Mouse (Mus musculus): ENCODE data around the gene Tldc2. TPM values are rescaled to one million over a fixed set of nuclear protein-coding genes. Genes with fewer than 3 reads are reported as not detected.

The Tldc2 gene
- polyA plus RNA-seq, 1 experiment from 2014 or later, result not detected

DNA sequence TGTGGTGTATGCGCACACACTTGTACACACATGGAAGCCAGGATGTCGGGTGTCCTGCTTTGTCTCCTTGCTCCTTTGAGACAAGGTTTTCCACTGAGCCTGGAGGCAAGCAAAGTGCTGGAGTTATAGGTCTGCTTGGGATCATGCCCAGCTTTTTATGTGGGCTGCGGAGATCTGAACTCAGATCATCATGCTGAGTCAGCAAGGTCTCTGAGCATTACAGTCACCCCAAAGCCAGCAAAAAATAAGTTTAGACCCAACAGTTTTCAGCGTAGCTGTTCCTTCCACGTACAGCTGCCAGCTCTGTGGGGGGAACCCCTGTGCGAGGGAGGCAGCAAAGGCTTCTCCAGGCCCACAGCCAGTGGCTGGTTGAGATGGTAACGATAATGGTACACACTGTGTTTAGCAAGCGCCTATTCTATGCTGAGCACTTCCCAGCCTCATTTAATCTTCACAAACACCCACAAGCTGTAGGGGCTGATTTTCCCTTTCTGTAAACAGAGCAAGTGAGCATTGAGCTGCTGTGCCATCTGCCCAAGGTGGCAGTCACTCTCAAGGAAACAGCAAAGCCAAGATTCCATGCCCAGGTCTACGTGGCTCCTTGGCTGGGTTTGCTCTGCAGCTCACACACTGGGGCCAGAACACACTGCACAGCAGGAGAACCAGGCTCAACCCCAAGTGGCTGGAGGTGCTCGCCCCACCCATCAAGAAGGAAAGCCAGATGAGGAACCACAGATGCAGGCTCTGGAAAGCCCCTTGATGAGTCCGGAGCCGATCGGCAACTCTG is 38.3 kb upstream of the Tldc2 start:
- Histone ChIP-seq H3K4me3 (ENCODE audit: low read depth, low read length) (no peak overlapping the region), H3K27ac (ENCODE audit: low read depth, low read length) (no peak overlapping the region), H3K27me3 (replicated peaks; ENCODE audit: control insufficient read depth, insufficient read depth, low read length) (no peaks in the 10 kb centered on the region), H3K4me2 (no peak overlapping the region), H3K9ac (ENCODE audit: low read depth, low read length) (no peak overlapping the region), H3K9me3 (ENCODE audit: control insufficient read depth, low read length) (no peaks in the 10 kb centered on the region), H3K4me1 (replicated peaks; ENCODE audit: control insufficient read depth, insufficient read depth, low read length) (no peaks in the 10 kb centered on the region), H3K36me3 (ENCODE audit: control insufficient read depth, insufficient read depth, low read length) (peaks cover 25% of the 10 kb centered on the region)
- ATAC-seq (replicated peaks; ENCODE audit: low FRiP score) (no peak), DNase-seq (ENCODE audit: low spot score) (no peak)
- 86% methylated on average over 13 of the region's 13 CpGs for WGBS

DNA sequence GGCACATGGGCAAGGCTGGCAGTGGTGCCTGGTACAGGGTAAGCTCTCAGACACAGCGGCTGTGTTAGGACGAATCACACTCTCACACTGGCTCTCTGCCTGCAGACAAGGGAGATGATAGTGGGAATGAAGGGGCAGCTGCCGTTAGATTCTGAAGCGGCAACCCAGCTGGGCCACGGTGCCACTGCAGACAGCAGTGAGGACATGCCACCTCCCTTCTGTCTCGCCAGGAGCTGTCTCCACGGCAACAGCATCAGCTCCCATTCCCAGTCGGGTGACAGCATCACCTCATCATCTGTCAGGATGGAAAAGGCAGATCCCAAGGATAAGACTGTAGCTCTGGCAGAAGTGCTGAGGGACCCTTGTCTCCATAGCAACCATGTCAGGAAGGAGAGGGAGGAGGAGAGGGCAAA is 37.0 kb upstream of the Tldc2 start:
- Histone ChIP-seq H3K4me1 (replicated peaks; ENCODE audit: control insufficient read depth, insufficient read depth, low read length) (no peaks in the 10 kb centered on the region), H3K4me3 (ENCODE audit: low read depth, low read length) (no peak overlapping the region), H3K27me3 (replicated peaks; ENCODE audit: control insufficient read depth, insufficient read depth, low read length) (no peaks in the 10 kb centered on the region), H3K36me3 (ENCODE audit: control insufficient read depth, insufficient read depth, low read length) (peaks cover 19% of the 10 kb centered on the region), H3K9ac (ENCODE audit: low read depth, low read length) (no peak overlapping the region), H3K4me2 (no peak overlapping the region), H3K9me3 (ENCODE audit: control insufficient read depth, low read length) (no peaks in the 10 kb centered on the region), H3K27ac (ENCODE audit: low read depth, low read length) (no peak overlapping the region)
- DNase-seq (ENCODE audit: low spot score), result no peak
- 79% methylated on average over 8 of the region's 8 CpGs for WGBS
- ATAC-seq (replicated peaks; ENCODE audit: low FRiP score), result no peak

DNA sequence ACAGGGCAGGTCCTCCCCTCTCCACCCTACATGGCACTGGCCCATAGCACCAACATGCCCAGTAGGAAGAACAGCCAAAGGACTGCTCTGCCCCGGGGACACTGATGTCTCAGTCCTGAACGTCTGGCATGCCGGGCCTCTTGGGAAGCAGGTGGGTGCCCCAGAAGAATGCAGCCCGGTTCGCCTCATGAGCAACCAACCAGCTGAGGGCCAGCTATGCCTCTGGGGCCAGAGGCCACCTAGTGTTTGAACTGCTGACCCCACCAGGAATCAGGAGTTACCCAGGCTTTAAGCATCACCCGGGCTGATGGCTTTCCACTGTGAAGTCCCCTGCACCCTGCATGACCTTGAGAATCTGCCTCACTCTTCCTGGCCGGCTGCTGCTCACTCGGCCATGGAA is 34.4 kb upstream of the Tldc2 start:
- Histone ChIP-seq H3K36me3 (ENCODE audit: control insufficient read depth, insufficient read depth, low read length) (peaks cover 6% of the 10 kb centered on the region; the same call in 1 of the 2 replicates), H3K9ac (ENCODE audit: low read depth, low read length) (no peak overlapping the region), H3K27ac (ENCODE audit: low read depth, low read length) (no peak overlapping the region), H3K9me3 (ENCODE audit: control insufficient read depth, low read length) (no peaks in the 10 kb centered on the region), H3K4me2 (no peak overlapping the region), H3K4me3 (ENCODE audit: low read depth, low read length) (no peak overlapping the region), H3K27me3 (replicated peaks; ENCODE audit: control insufficient read depth, insufficient read depth, low read length) (no peaks in the 10 kb centered on the region), H3K4me1 (replicated peaks; ENCODE audit: control insufficient read depth, insufficient read depth, low read length) (no peaks in the 10 kb centered on the region)
- no peak for DNase-seq (ENCODE audit: low spot score)
- 81% methylated on average over 8 of the region's 8 CpGs for WGBS
- ATAC-seq (replicated peaks; ENCODE audit: low FRiP score), result no peak

DNA sequence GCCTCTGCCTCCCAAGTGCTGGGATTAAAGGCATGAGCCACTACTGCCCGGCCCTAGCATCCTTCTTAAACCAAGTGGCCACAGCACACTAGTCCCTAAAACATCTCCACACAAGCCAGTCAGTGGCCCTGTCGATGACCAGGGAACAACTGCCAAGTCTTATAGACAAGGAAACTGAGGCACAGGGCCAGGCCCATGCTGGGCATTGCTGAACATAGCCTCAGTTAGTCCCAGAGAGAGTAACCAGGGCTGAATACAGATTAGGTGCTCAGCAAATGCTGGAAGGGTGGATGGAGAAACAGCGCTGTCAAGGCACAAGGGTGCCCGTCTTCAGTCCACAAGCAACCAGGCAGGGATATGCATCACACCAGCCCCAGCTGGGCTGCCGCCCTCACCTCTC is 33.7 kb upstream of the Tldc2 start:
- ATAC-seq (replicated peaks; ENCODE audit: low FRiP score) (no peak), DNase-seq (ENCODE audit: low spot score) (no peak)
- 93% methylated on average over 5 of the region's 5 CpGs for WGBS
- H3K27me3 ChIP-seq (replicated peaks; ENCODE audit: control insufficient read depth, insufficient read depth, low read length), result no peaks in the 10 kb centered on the region
- no peaks in the 10 kb centered on the region for H3K4me1 ChIP-seq (replicated peaks; ENCODE audit: control insufficient read depth, insufficient read depth, low read length)
- no peak overlapping the region for H3K4me3 ChIP-seq (ENCODE audit: low read depth, low read length)
- no peak overlapping the region for H3K9ac ChIP-seq (ENCODE audit: low read depth, low read length)
- H3K36me3 ChIP-seq (ENCODE audit: control insufficient read depth, insufficient read depth, low read length), result peaks cover 6% of the 10 kb centered on the region; the same call in 1 of the 2 replicates
- H3K27ac ChIP-seq (ENCODE audit: low read depth, low read length), result no peak overlapping the region
- H3K4me2 ChIP-seq, result no peak overlapping the region
- no peaks in the 10 kb centered on the region for H3K9me3 ChIP-seq (ENCODE audit: control insufficient read depth, low read length)

DNA sequence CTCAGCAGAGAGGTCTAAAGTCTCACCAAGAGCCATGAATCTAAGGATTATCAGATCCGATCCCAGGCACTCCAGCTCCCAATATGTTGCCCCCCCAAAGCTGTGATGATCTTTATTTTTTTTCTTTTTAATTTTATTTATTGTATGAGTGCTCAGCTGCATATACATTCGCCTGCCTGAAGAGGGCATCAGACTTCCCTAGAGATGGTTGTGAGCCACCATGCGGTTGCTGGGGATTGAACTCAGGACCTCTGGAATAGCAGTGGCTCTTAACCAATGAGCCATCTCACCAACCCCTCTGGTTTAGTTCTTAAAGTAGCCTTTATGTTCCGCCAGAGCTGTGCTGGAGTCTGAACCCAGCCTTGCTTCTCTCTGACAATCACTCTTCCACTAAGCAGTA is 33.1 kb upstream of the Tldc2 start:
- H3K27ac ChIP-seq (ENCODE audit: low read depth, low read length), result no peak overlapping the region
- DNase-seq (ENCODE audit: low spot score), result no peak
- H3K9ac ChIP-seq (ENCODE audit: low read depth, low read length), result no peak overlapping the region
- no peak for ATAC-seq (replicated peaks; ENCODE audit: low FRiP score)
- H3K4me1 ChIP-seq (replicated peaks; ENCODE audit: control insufficient read depth, insufficient read depth, low read length), result peaks cover 5% of the 10 kb centered on the region; the same call in 1 of the 2 replicates
- peaks cover 6% of the 10 kb centered on the region; the same call in 1 of the 2 replicates for H3K36me3 ChIP-seq (ENCODE audit: control insufficient read depth, insufficient read depth, low read length)
- 69% methylated on average over 4 of the region's 4 CpGs for WGBS
- no peak overlapping the region for H3K4me2 ChIP-seq
- no peaks in the 10 kb centered on the region for H3K9me3 ChIP-seq (ENCODE audit: control insufficient read depth, low read length)
- no peaks in the 10 kb centered on the region for H3K27me3 ChIP-seq (replicated peaks; ENCODE audit: control insufficient read depth, insufficient read depth, low read length)
- no peak overlapping the region for H3K4me3 ChIP-seq (ENCODE audit: low read depth, low read length)

DNA sequence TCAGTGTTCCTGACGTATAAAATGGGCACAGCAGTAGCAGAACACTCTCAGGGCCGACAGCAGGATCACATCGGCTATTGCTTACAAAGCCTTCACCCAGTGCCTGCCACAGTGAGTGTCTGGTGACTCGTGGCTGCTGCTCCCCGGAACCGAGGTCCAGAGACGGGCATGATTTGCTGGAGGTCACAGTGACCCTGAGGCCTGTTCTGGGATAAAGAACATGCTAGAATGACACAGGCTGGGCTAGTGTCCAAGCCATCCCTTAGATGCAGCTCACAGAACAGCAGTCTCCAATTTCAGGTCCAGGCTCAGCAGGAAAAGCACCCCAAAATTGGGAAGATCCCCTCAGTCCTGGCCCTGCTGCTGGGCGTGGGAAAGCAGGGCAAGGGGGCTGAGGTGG is 32.6 kb upstream of the Tldc2 start:
- WGBS, result 85% methylated on average over 8 of the region's 8 CpGs
- Histone ChIP-seq H3K36me3 (ENCODE audit: control insufficient read depth, insufficient read depth, low read length) (peaks cover 8% of the 10 kb centered on the region; the same call in 1 of the 2 replicates), H3K27me3 (replicated peaks; ENCODE audit: control insufficient read depth, insufficient read depth, low read length) (no peaks in the 10 kb centered on the region), H3K4me2 (no peak overlapping the region), H3K9ac (ENCODE audit: low read depth, low read length) (no peak overlapping the region), H3K4me1 (replicated peaks; ENCODE audit: control insufficient read depth, insufficient read depth, low read length) (peaks cover 10% of the 10 kb centered on the region), H3K9me3 (ENCODE audit: control insufficient read depth, low read length) (no peaks in the 10 kb centered on the region), H3K4me3 (ENCODE audit: low read depth, low read length) (no peak overlapping the region), H3K27ac (ENCODE audit: low read depth, low read length) (no peak overlapping the region)
- no peak for DNase-seq (ENCODE audit: low spot score)
- no peak for ATAC-seq (replicated peaks; ENCODE audit: low FRiP score)

DNA sequence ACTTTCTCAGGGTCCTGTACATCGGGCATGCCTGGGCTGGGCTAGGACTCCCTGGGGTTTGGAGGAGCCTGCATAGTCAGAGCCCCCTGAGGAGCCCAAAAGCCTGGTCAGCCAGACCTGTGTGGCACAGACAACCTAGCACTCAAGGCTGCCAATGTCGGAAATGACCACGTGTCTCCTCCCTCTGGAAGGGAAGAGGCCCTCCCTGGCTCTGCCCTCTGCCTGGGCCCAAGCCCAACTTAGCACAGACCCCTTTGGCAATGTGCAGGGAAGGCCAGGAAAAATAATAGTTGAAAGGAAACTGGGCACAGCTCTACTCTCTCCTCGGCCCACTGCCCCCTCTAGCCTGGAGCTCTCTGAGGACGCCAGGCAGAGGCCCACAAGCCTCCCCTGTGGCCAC is 32.0 kb upstream of the Tldc2 start:
- Histone ChIP-seq H3K9me3 (ENCODE audit: control insufficient read depth, low read length) (no peaks in the 10 kb centered on the region), H3K4me2 (no peak overlapping the region), H3K27me3 (replicated peaks; ENCODE audit: control insufficient read depth, insufficient read depth, low read length) (no peaks in the 10 kb centered on the region), H3K4me1 (replicated peaks; ENCODE audit: control insufficient read depth, insufficient read depth, low read length) (peaks cover 11% of the 10 kb centered on the region), H3K27ac (ENCODE audit: low read depth, low read length) (peak overlapping the region; percentile 11; the same call in 1 of the 2 replicates), H3K4me3 (ENCODE audit: low read depth, low read length) (no peak overlapping the region), H3K9ac (ENCODE audit: low read depth, low read length) (no peak overlapping the region), H3K36me3 (ENCODE audit: control insufficient read depth, insufficient read depth, low read length) (peaks cover 12% of the 10 kb centered on the region; the same call in 1 of the 2 replicates)
- ATAC-seq (replicated peaks; ENCODE audit: low FRiP score) (no peak), DNase-seq (ENCODE audit: low spot score) (no peak)
- WGBS, result 70% methylated on average over 5 of the region's 5 CpGs

- H3K4me1 ChIP-seq (replicated peaks; ENCODE audit: control insufficient read depth, insufficient read depth, low read length), result peaks cover 11% of the 10 kb centered on the region
These were observed 31.1 kb upstream of the Tldc2 start for GRCm38 (mm10) chr2:157055721-157056120.

GRCm38 (mm10) chr2:157057186-157057585 is 29.7 kb upstream of the Tldc2 start:
- ATAC-seq (replicated peaks; ENCODE audit: low FRiP score), result no peak
- no peak for DNase-seq (ENCODE audit: low spot score)
- 89% methylated on average over 3 of the region's 3 CpGs for WGBS
- Histone ChIP-seq H3K36me3 (ENCODE audit: control insufficient read depth, insufficient read depth, low read length) (peaks cover 13% of the 10 kb centered on the region; the same call in 1 of the 2 replicates), H3K27ac (ENCODE audit: low read depth, low read length) (no peak overlapping the region), H3K4me1 (replicated peaks; ENCODE audit: control insufficient read depth, insufficient read depth, low read length) (peaks cover 11% of the 10 kb centered on the region), H3K4me2 (no peak overlapping the region), H3K9me3 (ENCODE audit: control insufficient read depth, low read length) (no peaks in the 10 kb centered on the region), H3K27me3 (replicated peaks; ENCODE audit: control insufficient read depth, insufficient read depth, low read length) (no peaks in the 10 kb centered on the region), H3K9ac (ENCODE audit: low read depth, low read length) (no peak overlapping the region), H3K4me3 (ENCODE audit: low read depth, low read length) (no peak overlapping the region)

More at GRCm38 (mm10) chr2:157055721-157056120, 31.1 kb upstream of the Tldc2 start:
- 84% methylated on average over 6 of the region's 6 CpGs for WGBS
- H3K4me2 ChIP-seq, result no peak overlapping the region
- H3K27ac ChIP-seq (ENCODE audit: low read depth, low read length), result no peak overlapping the region
- no peak overlapping the region for H3K9ac ChIP-seq (ENCODE audit: low read depth, low read length)
- H3K4me3 ChIP-seq (ENCODE audit: low read depth, low read length), result no peak overlapping the region
- no peaks in the 10 kb centered on the region for H3K27me3 ChIP-seq (replicated peaks; ENCODE audit: control insufficient read depth, insufficient read depth, low read length)
- H3K36me3 ChIP-seq (ENCODE audit: control insufficient read depth, insufficient read depth, low read length), result peaks cover 15% of the 10 kb centered on the region; the same call in 1 of the 2 replicates
- no peak for ATAC-seq (replicated peaks; ENCODE audit: low FRiP score)
- no peak for DNase-seq (ENCODE audit: low spot score)
- H3K9me3 ChIP-seq (ENCODE audit: control insufficient read depth, low read length), result no peaks in the 10 kb centered on the region

Measured in liver, embryonic 11.5 days (tissue).